Mouse (Mus musculus) urinary bladder, postnatal 10 days (tissue): ENCODE measurements at regions not wholly inside any gene's neighbourhood (a gene's known extent, or its start where the extent isn't known, plus 50 kb on each side); places are given as distances from the start of the nearest gene placed in this dataset.
"Not testable (repeated sequence)": the region's sequence is repeated elsewhere in the genome, so short reads cannot be mapped to it uniquely, and the experiment has no call there.

ENCODE experiments used
- DNase-seq: peaks from one replicate; pipeline ENCODE4 v3.0.0; 2022; ENCODE audit warnings: low spot score

- not testable (repeated sequence) for DNase-seq
Observed at GRCm38 (mm10) chr17:13550896-13551267, 196.5 kb downstream of the Tcp10c start.

DNA sequence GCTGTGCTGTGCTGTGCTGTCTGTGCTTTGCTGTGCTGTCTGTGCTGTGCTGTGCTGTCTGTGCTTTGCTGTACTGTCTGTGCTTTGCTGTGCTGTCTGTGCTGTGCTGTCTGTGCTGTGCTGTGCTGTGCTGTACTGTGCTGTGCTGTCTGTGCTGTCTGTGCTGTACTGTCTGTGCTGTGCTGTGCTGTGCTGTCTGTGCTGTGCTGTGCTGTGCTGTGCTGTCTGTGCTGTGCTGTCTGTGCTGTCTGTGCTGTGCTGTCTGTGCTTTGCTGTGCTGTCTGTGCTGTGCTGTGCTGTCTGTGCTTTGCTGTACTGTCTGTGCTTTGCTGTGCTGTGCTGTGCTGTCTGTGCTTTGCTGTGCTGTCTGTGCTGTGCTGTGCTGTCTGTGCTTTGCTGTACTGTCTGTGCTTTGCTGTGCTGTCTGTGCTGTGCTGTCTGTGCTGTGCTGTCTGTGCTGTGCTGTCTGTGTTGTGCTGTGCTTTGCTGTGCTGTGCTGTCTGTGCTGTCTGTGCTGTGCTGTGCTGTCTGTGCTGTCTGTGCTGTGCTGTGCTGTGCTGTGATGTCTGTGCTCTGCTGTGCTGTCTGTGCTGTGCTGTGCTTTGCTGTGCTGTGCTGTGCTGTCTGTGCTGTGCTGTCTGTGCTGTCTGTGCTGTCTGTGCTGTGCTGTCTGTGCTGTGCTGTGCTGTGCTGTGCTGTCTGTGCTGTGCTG is 197.5 kb downstream of the Tcp10c start:
- not testable (repeated sequence) for DNase-seq

DNA sequence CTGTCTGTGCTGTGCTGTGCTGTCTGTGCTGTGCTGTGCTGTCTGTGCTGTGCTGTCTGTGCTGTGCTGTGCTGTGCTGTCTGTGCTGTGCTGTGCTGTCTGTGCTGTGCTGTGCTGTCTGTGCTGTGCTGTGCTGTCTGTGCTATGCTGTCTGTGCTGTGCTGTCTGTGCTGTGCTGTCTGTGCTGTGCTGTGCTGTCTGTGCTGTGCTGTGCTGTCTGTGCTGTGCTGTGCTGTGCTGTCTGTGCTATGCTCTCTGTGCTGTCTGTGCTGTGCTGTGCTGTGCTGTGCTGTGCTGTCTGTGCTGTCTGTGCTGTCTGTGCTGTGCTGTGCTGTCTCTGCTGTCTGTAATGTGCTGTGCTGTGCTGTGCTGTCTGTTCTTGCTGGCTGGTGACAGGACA is 198.5 kb downstream of the Tcp10c start:
- not testable (repeated sequence) for DNase-seq

DNA sequence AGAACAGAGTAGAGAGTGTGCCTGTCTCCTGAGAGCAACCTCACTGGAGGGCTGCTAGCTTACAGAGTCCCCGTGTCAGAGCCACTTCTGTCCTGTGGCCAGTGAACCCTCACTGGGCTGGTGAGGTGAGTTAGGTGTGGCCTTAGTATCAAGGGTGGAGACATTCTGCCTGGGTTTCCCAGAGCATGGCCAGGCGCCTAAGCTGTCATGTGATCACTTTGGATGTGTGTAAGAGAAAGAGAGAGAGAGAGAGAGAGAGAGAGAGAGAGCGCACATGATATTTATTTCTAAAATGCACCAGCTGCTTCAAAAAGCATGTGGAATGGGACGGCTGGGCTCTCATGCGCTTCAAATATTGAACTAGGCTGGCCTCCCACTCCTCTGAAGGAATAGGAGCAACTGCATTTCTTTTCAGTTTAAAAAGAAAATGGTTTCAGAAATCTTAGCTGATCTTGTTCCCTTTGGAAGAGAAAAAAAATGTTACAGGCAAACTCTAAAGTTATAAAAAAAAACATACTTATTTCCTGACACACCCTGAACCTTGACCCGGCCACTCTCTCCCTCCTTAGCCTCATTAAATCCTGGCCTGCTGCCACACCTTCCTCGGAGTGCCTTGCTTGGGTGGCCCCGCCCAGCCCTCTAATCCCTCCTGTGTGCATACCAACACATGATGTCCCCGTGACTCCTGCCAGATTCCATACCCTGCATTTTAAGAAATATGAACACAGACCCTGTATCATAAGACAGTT is 201.1 kb downstream of the Tcp10c start:
- not testable (repeated sequence) for DNase-seq

DNA sequence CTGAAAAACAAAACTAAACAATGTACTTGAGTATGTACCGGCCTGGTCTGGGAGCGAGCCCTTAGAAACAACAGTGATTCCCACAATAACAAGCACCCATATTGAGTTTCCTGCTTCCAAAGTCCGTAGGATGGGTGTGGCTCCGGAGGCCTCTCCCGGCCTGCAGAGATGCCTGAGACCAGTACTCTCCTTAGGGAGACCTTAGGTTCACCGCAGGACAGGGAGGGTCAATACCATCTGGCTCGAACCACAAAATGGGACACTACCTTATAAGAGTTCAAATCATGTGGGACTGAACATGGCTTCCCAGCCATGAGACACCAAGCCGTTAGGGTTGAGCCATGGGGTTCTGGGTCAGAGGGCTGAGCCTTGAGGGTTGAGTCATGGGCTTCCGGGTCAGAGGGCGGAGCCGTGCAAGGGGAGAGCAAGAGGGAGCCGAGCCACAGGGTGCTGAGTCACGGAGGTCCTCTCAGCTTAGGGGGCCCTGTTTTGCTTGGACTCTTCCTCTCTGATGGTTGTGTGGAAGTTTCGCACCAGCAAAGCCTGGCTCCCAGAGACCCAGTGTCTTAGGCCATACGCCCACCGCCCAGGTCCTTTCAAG is 201.8 kb downstream of the Tcp10c start:
- DNase-seq = not testable (repeated sequence)

DNA sequence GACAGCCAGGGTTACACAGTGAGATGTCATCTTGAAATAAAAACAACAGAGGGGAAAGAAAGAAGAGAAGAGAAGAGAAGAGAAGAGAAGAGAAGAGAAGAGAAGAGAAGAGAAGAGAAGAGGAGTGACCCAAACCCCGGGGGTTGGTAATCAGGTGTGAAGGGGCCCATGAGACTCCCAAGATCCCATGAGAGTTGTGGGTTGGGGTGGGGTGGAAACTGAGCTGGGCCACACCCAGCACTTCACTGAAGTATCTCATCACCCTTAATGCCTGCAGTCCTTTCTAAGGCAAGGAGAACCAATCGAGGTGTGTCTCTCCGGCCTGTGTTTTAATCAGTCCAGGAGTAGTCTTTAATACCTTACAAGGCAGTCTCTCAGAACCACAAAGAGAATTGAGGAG is 201.5 kb upstream of the Afdn start:
- DNase-seq = no peak

- DNase-seq = no peak
Observed at GRCm38 (mm10) chr17:13561342-13561741, 199.0 kb upstream of the Afdn start.

- no peak for DNase-seq
Observed at GRCm38 (mm10) chr17:13562974-13563373, 197.4 kb upstream of the Afdn start.

DNA sequence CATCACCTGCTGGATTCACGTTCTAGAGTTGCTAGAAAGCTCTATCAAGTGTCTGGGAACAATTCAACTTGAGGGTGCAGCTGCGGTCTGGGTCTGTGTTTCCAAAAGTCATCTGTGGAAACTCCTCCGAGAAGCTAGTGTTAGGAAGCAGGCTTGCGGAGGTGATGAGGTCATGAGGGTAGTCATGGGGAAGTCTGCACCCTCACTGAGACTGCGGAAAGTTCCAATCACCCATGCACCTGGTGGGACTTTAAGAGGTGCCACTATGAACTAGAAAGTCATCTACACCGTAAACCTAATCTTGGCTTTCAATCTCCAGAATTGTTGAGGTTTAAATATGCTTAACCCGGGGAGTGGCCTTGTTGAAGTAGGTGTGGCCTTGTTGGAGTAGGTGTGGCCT is 195.5 kb upstream of the Afdn start:
- no peak for DNase-seq

DNA sequence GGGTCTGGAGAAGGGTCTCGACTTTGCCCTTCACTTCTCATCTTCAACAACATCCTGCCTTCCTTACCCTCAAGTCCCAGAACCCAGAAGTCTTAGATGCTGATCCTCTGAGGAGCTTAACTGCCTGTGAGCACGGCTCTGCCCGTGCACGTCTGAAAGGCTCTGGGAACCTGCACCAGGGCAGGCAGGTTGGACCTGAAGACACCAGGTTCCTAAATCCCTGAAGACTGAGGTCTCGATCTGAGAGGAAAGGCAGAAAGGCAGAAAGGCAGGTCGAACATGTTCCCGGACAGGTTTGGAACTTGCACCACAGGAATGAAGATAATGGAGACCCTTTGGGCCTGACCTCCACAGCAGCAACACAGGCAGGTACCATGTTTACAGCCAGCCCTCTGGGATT is 193.7 kb upstream of the Afdn start:
- DNase-seq = no peak

GRCm38 (mm10) chr17:13567183-13567582 is 193.2 kb upstream of the Afdn start:
- DNase-seq = no peak

DNA sequence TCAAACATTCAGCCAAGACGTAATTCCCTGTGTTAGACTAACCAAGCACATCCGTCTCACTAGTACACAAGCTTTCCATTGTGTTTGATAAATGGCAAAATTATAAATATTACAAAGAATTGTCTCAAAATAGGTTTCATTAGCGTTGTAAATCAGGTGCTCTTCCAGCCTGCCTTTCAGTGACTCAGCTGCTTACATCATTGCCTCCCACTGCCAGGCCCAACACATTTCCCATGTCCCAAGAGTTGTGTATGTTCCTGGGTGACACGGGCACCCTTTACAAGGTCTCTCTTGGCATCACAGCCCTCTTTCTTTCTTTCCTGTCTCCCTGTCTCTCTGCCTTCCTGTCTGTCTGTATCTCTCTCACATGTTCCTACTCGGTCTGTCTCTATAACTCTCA is 189.5 kb upstream of the Afdn start:
- no peak for DNase-seq

- no peak for DNase-seq
Observed at GRCm38 (mm10) chr17:13572204-13572833, 188.0 kb upstream of the Afdn start.

GRCm38 (mm10) chr17:13573036-13573435 is 187.3 kb upstream of the Afdn start:
- DNase-seq = no peak

DNA sequence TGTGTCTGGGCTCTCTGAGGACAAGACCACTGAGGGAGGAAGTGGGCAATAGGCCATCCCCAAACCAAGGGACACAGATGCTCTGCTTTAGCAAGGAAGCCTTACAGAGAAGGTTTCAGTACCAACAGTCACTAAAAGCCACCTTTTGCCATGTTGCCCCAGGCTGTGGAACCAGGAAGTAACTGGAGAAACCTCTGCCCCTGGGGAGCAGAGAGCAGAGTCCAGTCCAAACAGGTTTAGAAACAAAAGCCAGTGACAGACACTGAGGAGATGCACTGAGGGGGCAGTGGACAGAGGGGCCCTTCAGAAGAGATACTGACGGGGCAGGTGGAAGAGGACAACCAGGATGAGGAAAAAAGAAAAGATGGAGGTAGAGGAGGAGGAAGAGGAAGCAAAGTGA is 186.2 kb upstream of the Afdn start:
- no peak for DNase-seq

- no peak for DNase-seq
Observed at GRCm38 (mm10) chr17:13574682-13575444, 185.5 kb upstream of the Afdn start.

GRCm38 (mm10) chr17:13577798-13578197 is 182.5 kb upstream of the Afdn start:
- DNase-seq = no peak

- DNase-seq = no peak
Observed at GRCm38 (mm10) chr17:13581214-13581920, 179.0 kb upstream of the Afdn start.

DNA sequence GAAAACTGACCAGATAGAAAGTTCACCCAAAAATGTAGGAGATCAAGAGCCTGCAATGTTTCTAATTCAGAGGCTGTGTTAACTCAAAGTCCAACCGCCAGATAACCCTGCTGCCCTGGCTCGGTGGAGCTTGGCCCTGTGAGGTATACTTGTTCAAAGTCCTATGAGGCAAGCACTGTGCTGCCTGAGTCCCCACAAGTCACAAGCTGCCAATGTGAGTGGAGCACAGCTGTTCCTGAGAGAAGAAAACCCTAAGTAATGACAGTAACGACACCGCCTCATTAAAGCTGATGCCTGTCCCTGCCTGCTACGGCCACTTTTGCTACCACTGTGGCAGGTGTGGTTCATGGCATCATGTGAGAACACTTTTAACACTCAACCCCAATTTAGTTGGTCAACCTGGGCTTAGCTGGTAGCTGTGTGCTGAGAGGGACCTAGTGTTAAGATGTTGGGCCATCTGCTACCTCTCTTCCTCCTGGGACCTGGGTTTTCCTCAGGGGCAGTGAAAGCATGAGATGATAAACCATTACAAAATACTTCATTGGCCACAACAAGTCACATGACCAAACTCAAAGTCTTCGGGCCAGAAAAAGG is 178.2 kb upstream of the Afdn start:
- no peak for DNase-seq

DNA sequence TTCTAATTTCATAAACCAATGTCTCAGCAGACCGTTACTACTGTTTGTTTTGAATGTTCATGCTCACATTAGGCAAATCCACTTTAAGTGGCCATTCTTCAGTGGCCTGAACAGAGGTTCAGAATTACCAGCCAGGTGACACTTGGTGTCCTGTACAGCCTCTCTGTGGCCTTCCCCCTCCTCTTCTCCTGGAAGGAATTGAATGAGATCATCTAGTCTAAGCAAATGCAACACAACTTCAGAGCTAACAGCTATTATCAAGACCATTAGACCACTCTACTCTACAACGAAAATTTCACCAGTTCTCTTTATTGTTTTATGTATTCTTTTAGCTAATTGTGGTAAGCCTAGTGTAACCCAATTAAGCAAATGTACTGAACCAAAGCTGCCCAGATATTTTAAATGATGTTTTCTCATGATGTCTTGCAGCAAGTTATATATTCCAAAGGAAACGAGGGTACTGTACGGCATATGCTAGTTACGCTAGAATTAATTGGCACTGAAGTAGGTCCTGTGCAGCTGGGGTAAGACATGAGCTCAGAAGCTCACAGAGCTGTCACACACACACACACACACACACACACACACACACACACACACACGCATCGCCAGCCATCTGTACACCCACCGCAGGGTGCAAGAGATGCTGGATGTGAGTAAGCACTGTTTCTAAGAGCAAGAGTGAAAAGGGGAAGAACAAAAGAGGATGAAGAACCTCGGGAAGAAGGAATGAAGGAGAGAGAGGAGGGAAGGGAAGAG is 176.7 kb upstream of the Afdn start:
- DNase-seq = no peak
